Mouse (Mus musculus) embryo, embryonic 10.5 days (tissue): ENCODE results near the gene Snap25.

Experiments
- DNase-seq: peaks from one replicate; pipeline ENCODE4 v3.0.0-alpha.2; 2015; ENCODE audit warnings: low spot score

Gene Snap25

DNA sequence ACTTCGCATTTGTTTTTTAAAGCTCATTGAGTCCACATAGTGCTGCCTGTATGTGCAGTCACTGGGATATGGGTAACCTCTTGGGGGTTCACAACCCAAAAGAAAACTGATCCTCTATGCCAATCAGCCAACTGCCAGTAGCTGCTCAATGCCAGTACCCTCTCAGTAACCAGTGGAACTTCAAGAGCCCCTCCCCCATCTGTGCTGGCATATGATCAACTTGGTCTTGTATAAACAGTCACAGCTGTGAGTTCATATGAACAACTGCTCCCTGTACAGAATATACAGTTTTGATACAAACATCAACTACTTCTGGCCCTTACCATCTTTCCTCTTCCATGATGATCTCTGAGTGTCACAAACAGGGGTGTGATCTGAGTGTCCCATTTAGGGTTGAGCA is 98.1 kb downstream of the Snap25 start:
- no peak for DNase-seq

- no peak for DNase-seq
These were observed 103.6 kb downstream of the Snap25 start for GRCm38 (mm10) chr2:136816717-136817400.

DNA sequence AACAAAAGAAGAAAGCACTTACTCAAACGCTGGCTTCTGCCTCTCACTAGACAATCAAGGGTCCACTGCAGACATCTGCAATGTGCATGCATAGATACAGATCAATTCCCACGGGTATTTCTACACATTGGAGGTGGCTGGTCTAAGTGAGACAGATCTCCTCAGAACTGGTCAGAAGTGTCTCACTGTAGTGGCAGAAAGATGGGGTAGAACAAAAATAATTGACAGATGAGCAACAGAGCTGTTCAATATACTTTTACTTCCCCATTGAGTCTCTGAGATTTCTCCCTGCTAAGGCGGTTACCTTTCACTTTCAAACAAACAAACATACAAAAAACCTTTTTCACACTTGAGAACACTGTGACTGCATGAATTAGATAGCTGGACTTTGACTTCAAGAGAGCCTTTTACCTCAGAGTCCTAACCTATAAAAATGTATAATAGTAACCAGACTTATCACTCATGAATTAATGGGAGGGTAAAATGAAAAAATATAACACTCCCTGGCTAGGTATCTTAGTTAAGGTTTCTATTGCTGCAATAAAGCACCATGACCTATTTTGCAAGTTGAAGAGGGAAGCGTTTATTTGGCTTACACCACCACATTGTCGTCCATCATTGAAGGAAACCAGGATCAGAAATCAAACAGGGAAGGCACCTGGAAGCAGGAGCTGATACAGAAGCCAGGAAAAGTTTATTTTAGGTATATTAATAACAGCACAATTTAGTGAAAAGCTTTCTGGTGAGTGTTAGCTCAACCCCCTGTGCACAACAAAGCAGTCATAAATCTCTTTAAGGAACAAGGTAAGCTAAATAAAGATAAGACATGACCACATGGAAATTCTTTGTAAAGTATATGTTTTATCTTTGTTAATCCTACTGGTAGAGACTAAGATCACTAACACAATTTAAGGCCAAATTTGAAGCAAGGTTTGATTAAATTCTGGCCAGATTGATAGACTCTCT is 110.8 kb downstream of the Snap25 start:
- DNase-seq: no peak

DNA sequence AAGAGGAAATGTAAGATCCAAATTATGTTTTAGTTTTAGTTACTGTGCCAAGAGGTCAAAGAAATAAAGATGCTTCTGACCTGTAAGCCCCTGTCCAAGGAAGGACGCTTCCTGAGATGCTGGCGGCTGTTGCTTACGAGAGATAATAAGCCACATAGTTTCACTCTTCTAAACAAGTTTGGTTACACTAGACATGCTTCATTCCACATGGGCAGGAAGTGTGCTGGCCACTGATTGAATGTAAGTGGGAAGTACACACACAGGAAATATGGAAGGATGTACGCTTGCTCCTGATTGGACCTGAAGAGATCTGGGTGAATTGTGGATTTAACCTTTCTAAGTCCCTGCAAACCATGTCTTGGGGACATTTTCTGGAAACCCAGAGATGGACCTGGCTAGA is 114.4 kb downstream of the Snap25 start:
- DNase-seq: no peak
